Mouse (Mus musculus) limb, embryonic 13.5 days (tissue): ENCODE results near the gene AC170998.1. TPM values are rescaled to one million over a fixed set of nuclear protein-coding genes. Genes with fewer than 3 reads are reported as not detected.

Experiments used
- ATAC-seq: fragments of 200-750 bp; cut with Nextera tagmentation; 2 replicates; pipeline ENCODE4 v1.8.0; 2017; ENCODE audit warnings: low read depth, moderate number of reproducible peaks, moderate TSS enrichment; ENCODE audit not compliant: low FRiP score
- H3K27ac ChIP-seq: fragments of 300-500 bp; sonication (generic); 2 replicates; pipeline ENCODE4 v1.5.1; 2015; ENCODE audit warnings: inconsistent platforms, mild to moderate bottlenecking, moderate library complexity
- H3K27me3 ChIP-seq: fragments of 300-500 bp; sonication (generic); 2 replicates; pipeline ENCODE4 v1.6.1; 2015; ENCODE audit warnings: mild to moderate bottlenecking, inconsistent platforms
- H3K36me3 ChIP-seq: fragments of 300-500 bp; sonication (generic); 2 replicates; pipeline ENCODE4 v1.6.1; 2015; ENCODE audit warnings: inconsistent platforms, mild to moderate bottlenecking, moderate library complexity
- H3K4me1 ChIP-seq: fragments of 300-500 bp; sonication (generic); 2 replicates; pipeline ENCODE4 v1.6.1; 2015; ENCODE audit warnings: inconsistent platforms
- H3K4me2 ChIP-seq: fragments of 300-500 bp; sonication (generic); replicated peaks from 2 replicates; pipeline ENCODE4 v1.6.1; 2015; ENCODE audit warnings: inconsistent platforms, mild to moderate bottlenecking, moderate library complexity
- H3K4me3 ChIP-seq: fragments of 300-500 bp; sonication (generic); 2 replicates; pipeline ENCODE4 v1.5.1; 2015; ENCODE audit warnings: moderate library complexity, mild to moderate bottlenecking, inconsistent platforms
- H3K9ac ChIP-seq: fragments of 300-500 bp; sonication (generic); 2 replicates; pipeline ENCODE4 v1.6.1; 2015; ENCODE audit warnings: mild to moderate bottlenecking, inconsistent platforms
- H3K9me3 ChIP-seq: fragments of 300-500 bp; sonication (generic); 2 replicates; pipeline ENCODE4 v1.6.1; 2016; ENCODE audit warnings: inconsistent platforms
- WGBS: fragments of 180-500 bp; shearing (Covaris S2); methylation state at CpG from one replicate; pipeline ENCODE4 v1.1.7; 2015; 5-methylcytosine and 5-hydroxymethylcytosine counted together
- polyA plus RNA-seq: library from polyadenylated mRNA; unstranded; fragments of >200 nt; fragmentation: Nextera tagmentation; extraction: Ambion mirVana; gene quantifications from 2 replicates; pipeline ENCODE4 v1.2.1, GENCODE M21; 2015

The AC170998.1 gene
- polyA plus RNA-seq = 3.2 and 3.7 TPM in 2 replicates

DNA sequence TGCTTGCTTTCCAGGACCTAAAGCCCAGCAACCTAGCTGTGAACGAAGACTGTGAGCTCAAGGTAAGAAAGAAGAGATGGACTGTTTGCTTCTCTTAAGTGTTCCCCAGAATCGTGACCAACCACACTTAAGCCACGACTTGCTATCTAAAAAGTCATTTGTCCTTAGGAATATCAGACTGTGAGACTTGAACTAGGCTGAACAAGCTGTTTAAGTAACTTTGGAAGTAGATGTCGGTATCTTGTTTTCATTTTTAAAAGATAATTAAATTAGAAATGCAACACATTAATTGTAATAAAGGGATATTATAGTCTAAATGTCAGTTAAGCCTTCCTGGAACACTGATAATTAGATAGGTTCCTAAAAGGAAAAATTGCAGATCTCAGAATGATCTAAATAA lies at the start of gene AC170998.1:
Gene AC170998.1, plus strand, starts transcription at position 301 of the 400 bp plus-strand sequence.
- Histone ChIP-seq H3K27me3 (no peaks in the 10 kb centered on the region), H3K4me2 (no peak within 1 kb of the TSS), H3K4me1 (no peaks in the 10 kb centered on the region), H3K9me3 (no peaks in the 10 kb centered on the region), H3K36me3 (peaks cover 90% of the 10 kb centered on the region), H3K9ac (no peak within 1 kb of the TSS), H3K27ac (no peak within 1 kb of the TSS), H3K4me3 (no peak within 1 kb of the TSS)
- 92% methylated on average over 4 of the region's 4 CpGs for WGBS
- ATAC-seq = no peak

DNA sequence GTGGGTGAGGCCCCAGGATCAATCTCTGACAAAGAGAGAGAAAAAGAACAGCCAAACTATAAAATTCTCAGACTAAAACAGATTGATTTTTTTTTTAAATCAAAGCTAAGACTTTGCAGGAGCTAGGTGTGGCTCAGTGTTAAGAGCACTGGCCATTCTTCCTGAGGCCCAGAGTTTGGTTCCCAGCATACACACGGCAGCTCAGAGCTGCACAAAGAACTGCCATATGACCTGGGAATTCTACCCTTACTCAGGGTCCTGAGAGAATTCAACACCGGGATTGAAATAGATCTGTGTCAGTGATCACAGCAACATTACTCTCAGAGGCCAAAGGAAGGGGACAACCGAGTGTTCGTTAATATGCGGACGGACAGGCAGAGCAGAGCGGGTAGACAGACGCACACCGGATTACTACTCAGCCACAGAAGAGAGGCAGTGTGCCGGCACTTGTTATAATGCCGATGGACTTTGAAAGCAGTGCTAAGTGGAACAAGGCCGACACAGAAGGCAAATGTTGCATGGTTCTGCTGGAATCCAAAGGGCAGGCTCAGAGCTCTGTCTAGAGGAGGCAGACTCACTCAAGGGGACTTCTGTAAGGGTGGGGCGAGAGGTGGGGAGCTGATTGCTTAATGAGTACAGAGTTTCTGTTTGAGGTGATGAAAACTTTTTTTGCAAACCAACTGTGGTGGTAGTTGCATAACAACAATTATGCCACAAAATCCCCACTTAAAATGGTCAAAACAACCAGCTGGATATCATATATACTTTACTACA lies 43.4 kb upstream of the AC170998.1 start:
- H3K4me2 ChIP-seq = no peak overlapping the region
- H3K9ac ChIP-seq = no peak overlapping the region
- WGBS = 81% methylated on average over 13 of the region's 13 CpGs
- H3K9me3 ChIP-seq = no peaks in the 10 kb centered on the region
- no peaks in the 10 kb centered on the region for H3K4me1 ChIP-seq
- no peak for ATAC-seq
- H3K27ac ChIP-seq = no peak overlapping the region
- no peaks in the 10 kb centered on the region for H3K36me3 ChIP-seq
- H3K4me3 ChIP-seq = no peak overlapping the region
- no peaks in the 10 kb centered on the region for H3K27me3 ChIP-seq

DNA sequence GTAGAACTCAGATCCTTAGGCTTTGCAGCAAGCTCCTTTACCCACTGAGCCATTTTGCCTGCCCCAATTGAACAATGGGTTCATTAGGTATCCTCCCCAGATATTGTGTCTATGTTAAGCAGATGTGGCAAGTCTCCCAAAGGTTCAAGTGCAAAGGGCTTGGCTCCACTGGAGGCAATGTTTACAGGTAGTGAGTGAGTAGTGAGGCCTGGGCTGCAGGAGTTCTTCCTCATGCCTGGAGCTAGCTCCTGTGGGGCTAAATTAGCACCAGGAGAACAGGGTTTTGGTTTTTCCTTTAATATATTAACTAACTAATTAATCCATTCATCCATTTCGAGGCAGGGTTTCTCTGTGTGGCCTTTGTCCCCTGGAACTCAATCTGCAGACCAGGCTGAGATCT lies 42.3 kb upstream of the AC170998.1 start:
- no peaks in the 10 kb centered on the region for H3K4me1 ChIP-seq
- peaks cover 5% of the 10 kb centered on the region; the same call in 1 of the 2 replicates for H3K27me3 ChIP-seq
- H3K36me3 ChIP-seq = no peaks in the 10 kb centered on the region
- H3K9ac ChIP-seq = no peak overlapping the region
- 48% methylated on average over 1 of the region's 1 CpGs for WGBS
- no peak overlapping the region for H3K4me3 ChIP-seq
- no peak overlapping the region for H3K27ac ChIP-seq
- no peaks in the 10 kb centered on the region for H3K9me3 ChIP-seq
- ATAC-seq = no peak
- H3K4me2 ChIP-seq = no peak overlapping the region

DNA sequence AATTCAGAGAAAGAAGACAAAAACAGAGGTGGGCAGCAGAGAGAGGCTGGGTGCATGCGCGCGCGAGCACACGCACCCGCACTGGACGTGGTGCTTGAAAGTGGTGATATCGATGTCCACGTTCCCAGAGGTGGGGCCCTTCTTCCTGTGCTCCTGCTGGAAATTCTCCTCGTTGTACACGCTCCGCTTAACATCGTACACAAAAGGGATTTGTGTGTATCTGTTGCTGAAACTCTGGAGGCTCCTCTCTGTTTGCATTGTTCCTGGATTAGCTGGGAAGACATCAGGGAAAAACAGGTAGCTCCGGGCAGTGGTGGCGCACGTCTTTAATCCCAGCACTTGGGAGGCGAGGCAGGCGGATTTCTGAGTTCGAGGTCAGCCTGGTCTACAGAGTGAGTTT lies 41.3 kb upstream of the AC170998.1 start:
- no peak overlapping the region for H3K4me3 ChIP-seq
- H3K27me3 ChIP-seq = peaks cover 12% of the 10 kb centered on the region
- no peak overlapping the region for H3K9ac ChIP-seq
- no peaks in the 10 kb centered on the region for H3K9me3 ChIP-seq
- 87% methylated on average over 19 of the region's 19 CpGs for WGBS
- ATAC-seq = no peak
- no peak overlapping the region for H3K27ac ChIP-seq
- H3K4me1 ChIP-seq = peaks cover 6% of the 10 kb centered on the region
- H3K36me3 ChIP-seq = no peaks in the 10 kb centered on the region
- no peak overlapping the region for H3K4me2 ChIP-seq

DNA sequence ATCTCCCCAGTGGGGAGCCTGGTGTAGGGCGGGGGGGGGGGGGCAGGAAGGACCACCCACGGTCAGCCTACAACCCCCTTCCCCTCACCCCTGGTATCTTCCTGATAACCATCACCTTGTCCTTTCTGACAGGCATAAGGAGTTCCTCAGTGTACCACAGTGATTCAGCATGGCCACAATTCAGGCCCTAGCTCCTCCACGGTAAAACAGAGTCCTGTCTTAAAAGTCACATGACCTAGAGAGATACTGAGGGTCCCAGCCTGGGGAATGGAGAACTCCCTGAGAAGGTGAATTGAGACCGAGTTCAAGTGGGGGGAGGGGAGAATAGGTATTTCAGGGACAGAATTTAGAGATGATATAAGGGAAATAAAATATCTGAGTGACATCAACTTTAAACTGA lies 38.5 kb upstream of the AC170998.1 start:
- no peak for ATAC-seq
- Histone ChIP-seq H3K27me3 (peaks cover 13% of the 10 kb centered on the region), H3K27ac (no peak overlapping the region), H3K9me3 (no peaks in the 10 kb centered on the region), H3K9ac (no peak overlapping the region), H3K4me2 (no peak overlapping the region), H3K36me3 (no peaks in the 10 kb centered on the region), H3K4me3 (no peak overlapping the region), H3K4me1 (peaks cover 16% of the 10 kb centered on the region)
- 46% methylated on average over 4 of the region's 4 CpGs for WGBS

DNA sequence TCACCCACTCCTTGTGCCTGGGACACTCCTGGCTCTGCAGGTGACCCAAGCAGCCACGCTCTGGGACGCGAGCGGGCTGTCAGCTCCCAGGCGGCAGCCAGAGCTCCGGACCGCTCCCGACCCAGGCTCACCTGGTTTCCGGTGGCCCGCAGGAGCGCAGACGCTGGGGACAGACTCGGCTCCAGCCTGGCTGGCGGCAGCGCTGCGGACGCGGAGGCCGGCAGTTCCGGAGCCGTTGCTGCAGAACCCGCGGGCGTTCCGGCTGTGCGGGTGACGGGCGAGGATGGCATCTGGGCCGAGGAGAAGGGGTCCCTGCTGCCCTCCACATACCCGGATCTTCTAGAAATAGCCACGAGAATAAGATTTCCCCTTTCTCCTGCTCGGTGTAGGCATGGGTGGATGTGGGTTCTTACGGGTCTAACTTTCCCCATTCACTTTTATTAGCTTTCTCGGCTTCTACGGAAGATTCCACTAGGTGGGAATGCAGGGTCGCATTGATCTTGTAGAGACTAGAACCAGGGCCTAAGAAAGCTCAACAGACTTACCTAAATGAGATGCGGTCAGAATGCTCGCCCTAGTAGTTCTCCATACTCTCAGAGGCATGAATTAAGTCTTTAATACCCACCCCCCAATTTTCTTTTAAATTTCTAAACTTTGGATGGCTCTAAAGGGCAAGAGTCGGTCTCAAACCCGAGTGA lies 36.1 kb upstream of the AC170998.1 start, which contains the start of gene Slc26a8:
Gene Slc26a8, minus strand, starts transcription at position 648 of the 698 bp plus-strand sequence.
- Histone ChIP-seq H3K9me3 (no peaks in the 10 kb centered on the region), H3K27me3 (peaks cover 13% of the 10 kb centered on the region), H3K36me3 (no peaks in the 10 kb centered on the region), H3K4me1 (peaks cover 33% of the 10 kb centered on the region), H3K4me3 (peak within 1 kb of the TSS; percentile 97), H3K4me2 (peak within 1 kb of the TSS; percentile 84), H3K9ac (peak within 1 kb of the TSS; percentile 74), H3K27ac (peak within 1 kb of the TSS; percentile 55; the same call in 1 of the 2 replicates)
- 7% methylated on average over 40 of the region's 40 CpGs for WGBS
- no peak for ATAC-seq

DNA sequence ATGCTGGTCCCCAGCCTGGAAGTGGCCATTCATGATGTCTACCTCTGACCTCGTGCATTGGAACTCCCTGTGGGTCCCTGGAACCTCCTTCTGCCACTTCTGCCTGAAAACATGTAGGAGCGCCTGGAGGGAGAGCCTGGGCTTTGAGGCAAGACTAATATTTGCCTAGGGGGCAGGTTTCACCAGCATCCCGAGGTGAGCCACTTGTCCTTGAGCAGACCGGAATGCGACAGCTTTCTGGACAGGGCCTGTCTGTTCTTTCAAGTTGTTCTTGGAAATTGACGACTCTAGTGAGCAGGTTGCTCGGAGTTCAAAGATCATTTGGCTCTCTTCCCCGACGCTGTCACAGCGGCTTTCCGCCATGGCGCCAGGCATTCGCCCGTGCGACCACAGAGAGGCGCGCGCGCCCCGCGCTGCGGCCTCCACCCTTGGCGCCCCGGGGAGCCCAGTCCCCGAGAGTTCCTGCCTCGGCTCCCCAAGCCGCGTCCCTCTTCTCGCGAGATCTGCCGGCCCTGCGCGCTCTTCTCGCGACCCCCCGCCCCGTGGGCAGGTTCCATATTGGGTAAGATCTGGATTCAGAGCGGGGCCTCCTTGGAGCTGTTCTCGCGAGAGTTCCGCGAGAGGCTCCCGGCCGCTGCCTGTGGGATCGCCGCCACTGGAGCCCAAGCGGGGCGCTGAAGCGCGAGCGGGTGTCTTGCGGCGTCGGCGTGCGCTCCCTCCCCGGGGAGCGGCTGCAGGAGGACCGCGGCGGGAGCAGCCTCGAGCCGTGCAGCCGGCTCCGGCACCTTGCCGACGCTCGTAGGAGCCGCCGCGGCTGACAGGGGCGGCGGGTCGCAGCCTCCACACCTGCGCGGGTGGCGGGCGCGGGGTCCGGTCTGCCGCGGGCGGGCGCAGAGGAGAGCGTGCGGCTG lies 34.9 kb upstream of the AC170998.1 start, which contains the start of gene Mapk14:
Gene Mapk14, plus strand, starts transcription at position 554 of the 911 bp plus-strand sequence.
- Histone ChIP-seq H3K4me2 (peak within 1 kb of the TSS; percentile 84), H3K4me3 (peak within 1 kb of the TSS; percentile 97), H3K36me3 (no peaks in the 10 kb centered on the region), H3K9ac (peak within 1 kb of the TSS; percentile 96), H3K9me3 (no peaks in the 10 kb centered on the region), H3K27ac (peak within 1 kb of the TSS; percentile 95), H3K4me1 (peaks cover 39% of the 10 kb centered on the region), H3K27me3 (peaks cover 13% of the 10 kb centered on the region)
- peak; percentile 93 for ATAC-seq
- under 1% methylated on average over 86 of the region's 86 CpGs for WGBS

DNA sequence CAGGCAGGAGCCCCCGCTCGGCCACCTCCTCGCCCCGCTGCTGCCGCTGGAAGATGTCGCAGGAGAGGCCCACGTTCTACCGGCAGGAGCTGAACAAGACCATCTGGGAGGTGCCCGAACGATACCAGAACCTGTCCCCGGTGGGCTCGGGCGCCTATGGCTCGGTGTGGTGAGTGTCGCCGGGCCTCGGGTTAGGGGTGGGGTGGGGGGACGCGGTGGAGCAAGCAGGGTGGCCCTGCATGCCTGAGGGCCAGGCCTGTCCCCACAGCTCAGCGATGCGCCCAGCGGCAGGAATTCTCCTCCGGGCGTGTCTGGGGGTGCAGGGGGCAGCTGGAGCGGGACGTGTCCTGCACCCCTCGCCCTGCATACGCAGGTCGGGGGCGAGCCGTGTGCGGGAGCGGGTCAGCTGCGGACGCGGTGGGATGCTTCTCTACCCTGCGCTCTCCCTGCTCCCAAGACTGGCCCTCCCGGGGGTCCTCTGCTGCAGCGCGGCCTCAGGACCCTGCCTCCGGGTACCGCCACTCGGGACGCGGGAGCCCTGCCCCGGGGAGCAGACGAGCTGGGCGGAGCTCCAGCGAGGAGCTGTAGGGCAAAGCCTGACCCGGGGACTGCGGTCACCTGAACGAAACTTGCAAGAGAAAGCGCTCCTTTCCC lies 34.1 kb upstream of the AC170998.1 start:
- WGBS = under 1% methylated on average over 52 of the region's 53 CpGs
- Histone ChIP-seq H3K36me3 (no peaks in the 10 kb centered on the region), H3K9ac (peak overlapping the region; percentile 96), H3K4me2 (peak overlapping the region; percentile 76), H3K4me3 (peak overlapping the region; percentile 97), H3K27ac (peak overlapping the region; percentile 95), H3K4me1 (peaks cover 46% of the 10 kb centered on the region), H3K27me3 (peaks cover 13% of the 10 kb centered on the region), H3K9me3 (no peaks in the 10 kb centered on the region)
- ATAC-seq = peak; percentile 22; the same call in 1 of the 2 replicates

DNA sequence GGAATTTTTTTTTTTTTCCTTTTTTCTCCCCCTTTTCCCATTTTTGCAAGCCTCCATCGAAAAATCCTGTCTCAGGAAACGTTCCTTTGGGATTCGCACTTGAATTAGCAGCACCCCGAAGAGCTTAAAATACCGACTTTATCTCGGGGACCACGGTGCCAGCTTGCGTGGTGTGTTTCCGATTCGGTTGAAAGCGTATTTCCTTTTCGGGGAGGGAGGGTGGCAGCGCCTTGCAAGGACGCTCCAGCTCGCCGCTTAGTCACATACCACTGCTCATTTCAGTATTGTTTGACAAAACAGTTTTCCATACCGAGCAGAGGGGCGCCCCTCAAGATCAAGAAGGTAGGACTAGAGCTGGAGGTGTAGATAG lies 33.6 kb upstream of the AC170998.1 start:
- Histone ChIP-seq H3K4me1 (peaks cover 51% of the 10 kb centered on the region), H3K36me3 (no peaks in the 10 kb centered on the region)
- no peak for ATAC-seq

DNA sequence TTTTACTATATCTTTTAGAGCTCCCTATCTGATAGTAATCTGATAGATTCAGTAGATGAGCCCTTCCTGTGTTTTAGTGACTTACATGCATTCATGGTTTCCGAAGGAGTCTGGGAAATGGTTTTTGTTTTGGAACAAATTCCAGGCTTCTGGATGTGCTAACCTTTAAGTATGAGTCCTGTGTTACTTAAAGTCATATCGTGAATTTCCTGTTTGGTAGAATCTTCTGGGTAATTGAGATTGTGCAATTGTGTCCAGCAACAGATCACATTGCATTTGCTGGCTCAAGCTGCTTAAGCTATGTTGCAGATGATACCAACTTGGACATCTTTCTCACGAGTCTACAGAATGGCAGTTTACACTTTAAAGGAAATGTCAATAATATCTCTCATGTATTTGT lies 32.8 kb upstream of the AC170998.1 start:
- H3K9ac ChIP-seq = peak overlapping the region; percentile 96
- ATAC-seq = no peak
- peak overlapping the region; percentile 97 for H3K4me3 ChIP-seq
- H3K36me3 ChIP-seq = no peaks in the 10 kb centered on the region
- H3K4me1 ChIP-seq = peaks cover 59% of the 10 kb centered on the region
- no peak overlapping the region for H3K27ac ChIP-seq
- no peaks in the 10 kb centered on the region for H3K9me3 ChIP-seq
- H3K4me2 ChIP-seq = peak overlapping the region; percentile 76
- H3K27me3 ChIP-seq = peaks cover 13% of the 10 kb centered on the region
- WGBS = 45% methylated on average over 3 of the region's 3 CpGs

More for the DNA sequence above, 33.6 kb upstream of the AC170998.1 start:
- Histone ChIP-seq H3K9ac (peak overlapping the region; percentile 96), H3K27ac (peak overlapping the region; percentile 95), H3K4me3 (peak overlapping the region; percentile 97), H3K9me3 (no peaks in the 10 kb centered on the region), H3K4me2 (peak overlapping the region; percentile 76), H3K27me3 (peaks cover 13% of the 10 kb centered on the region)
- under 1% methylated on average over 18 of the region's 18 CpGs for WGBS

DNA sequence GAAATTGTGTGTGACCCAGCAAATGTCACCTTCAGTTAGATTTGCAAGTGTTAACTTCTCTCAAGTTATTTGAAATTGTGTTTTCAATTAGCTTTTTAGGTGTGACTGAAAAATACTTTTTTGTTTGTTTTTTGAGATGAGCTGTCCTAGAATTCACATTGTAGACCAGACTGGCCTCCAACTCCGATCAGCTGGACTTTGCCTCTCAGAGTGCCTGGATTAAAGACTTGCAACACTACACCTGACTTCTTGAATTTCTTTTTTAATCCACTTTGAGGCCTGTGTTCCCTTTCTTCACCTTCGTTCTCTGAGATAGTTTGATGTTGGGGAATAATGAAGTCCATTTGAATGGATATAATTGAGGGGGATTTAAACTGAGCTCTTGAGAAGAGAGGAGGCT lies 31.8 kb upstream of the AC170998.1 start:
- H3K4me3 ChIP-seq = no peak overlapping the region
- 83% methylated on average over 2 of the region's 2 CpGs for WGBS
- H3K27ac ChIP-seq = no peak overlapping the region
- no peaks in the 10 kb centered on the region for H3K9me3 ChIP-seq
- H3K4me2 ChIP-seq = peak overlapping the region; percentile 76; the same call in 1 of the 2 replicates
- peaks cover 68% of the 10 kb centered on the region for H3K4me1 ChIP-seq
- peaks cover 6% of the 10 kb centered on the region; the same call in 1 of the 2 replicates for H3K27me3 ChIP-seq
- no peak for ATAC-seq
- no peaks in the 10 kb centered on the region for H3K36me3 ChIP-seq
- no peak overlapping the region for H3K9ac ChIP-seq
